Mouse (Mus musculus) embryonic facial prominence, embryonic 14.5 days (tissue): ENCODE measurements at regions not wholly inside any gene's neighbourhood (a gene's known extent, or its start where the extent isn't known, plus 50 kb on each side); places are given as distances from the start of the nearest gene placed in this dataset.

Experiments
- ATAC-seq: fragments of 200-750 bp; cut with Nextera tagmentation; 2 replicates; pipeline ENCODE4 v1.8.0; 2017; ENCODE audit warnings: low read depth, moderate number of reproducible peaks, moderate TSS enrichment
- DNase-seq: peaks from one replicate; pipeline ENCODE4 v3.0.0-alpha.2; 2015; ENCODE audit warnings: low spot score
- H3K27ac ChIP-seq: fragments of 300-500 bp; sonication (generic); replicated peaks from 2 replicates; pipeline ENCODE4 v1.5.1; 2014; ENCODE audit warnings: low read depth, mild to moderate bottlenecking, low read length, moderate library complexity
- H3K27me3 ChIP-seq: fragments of 300-500 bp; sonication (generic); replicated peaks from 2 replicates; pipeline ENCODE4 v1.6.1; 2014; ENCODE audit warnings: low read length; ENCODE audit not compliant: control insufficient read depth, insufficient read depth
- H3K36me3 ChIP-seq: fragments of 300-500 bp; sonication (generic); 2 replicates; pipeline ENCODE4 v1.6.1; 2014; ENCODE audit warnings: low read length, mixed read lengths; ENCODE audit not compliant: control insufficient read depth, insufficient read depth
- H3K4me1 ChIP-seq: fragments of 300-500 bp; sonication (generic); 2 replicates; pipeline ENCODE4 v1.6.1; 2014; ENCODE audit warnings: antibody characterized with exemption, low read length; ENCODE audit not compliant: control insufficient read depth, insufficient read depth
- H3K4me2 ChIP-seq: fragments of 300-500 bp; sonication (generic); 2 replicates; pipeline ENCODE4 v1.6.1; 2014; ENCODE audit warnings: low read depth, mild to moderate bottlenecking, low read length, moderate library complexity, mixed read lengths
- H3K4me3 ChIP-seq: fragments of 300-500 bp; sonication (generic); 2 replicates; pipeline ENCODE4 v1.5.1; 2014; ENCODE audit warnings: low read depth, mild to moderate bottlenecking, low read length
- H3K9ac ChIP-seq: fragments of 300-500 bp; sonication (generic); 2 replicates; pipeline ENCODE4 v1.6.1; 2014; ENCODE audit warnings: low read depth, mild to moderate bottlenecking, low read length, moderate library complexity, mixed read lengths
- H3K9me3 ChIP-seq: fragments of 300-500 bp; sonication (generic); 2 replicates; pipeline ENCODE4 v1.6.1; 2016; ENCODE audit warnings: low read length; ENCODE audit not compliant: control insufficient read depth
- WGBS: fragments of 180-500 bp; shearing (Covaris S2); extraction: QIAGEN DNeasy Blood & Tissue Kit; methylation state at CpG from one replicate; pipeline ENCODE4 v1.1.7; 2014; 5-methylcytosine and 5-hydroxymethylcytosine counted together

DNA sequence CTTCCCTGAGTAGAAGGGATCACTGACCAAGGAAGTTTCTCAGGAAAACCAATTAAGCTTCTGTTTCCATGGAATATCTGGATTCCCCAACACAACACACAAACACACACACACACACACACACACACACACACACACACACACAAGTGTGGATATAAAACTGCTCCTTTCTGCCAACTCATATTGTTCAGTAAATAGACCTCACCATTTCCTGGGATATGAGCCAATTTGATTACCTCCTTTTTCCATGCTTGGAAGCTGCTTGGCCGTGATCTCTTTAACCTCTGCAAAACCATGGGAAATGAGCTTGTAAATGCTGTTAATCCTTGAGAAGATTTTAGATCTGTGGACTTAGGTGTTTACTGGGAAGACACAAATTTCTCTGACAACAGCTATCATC, 272.4 kb downstream of the Trib2 start:
- no peak overlapping the region for H3K4me3 ChIP-seq
- no peak overlapping the region for H3K27ac ChIP-seq
- no peaks in the 10 kb centered on the region for H3K36me3 ChIP-seq
- H3K4me1 ChIP-seq: no peaks in the 10 kb centered on the region
- H3K4me2 ChIP-seq: no peak overlapping the region
- no peaks in the 10 kb centered on the region for H3K27me3 ChIP-seq
- no peak overlapping the region for H3K9ac ChIP-seq
- no peak for ATAC-seq
- 54% methylated on average over 1 of the region's 1 CpGs for WGBS
- peak; percentile 50 for DNase-seq
- no peaks in the 10 kb centered on the region for H3K9me3 ChIP-seq

- Histone ChIP-seq H3K27ac (no peak overlapping the region), H3K27me3 (no peaks in the 10 kb centered on the region), H3K9ac (no peak overlapping the region), H3K36me3 (no peaks in the 10 kb centered on the region), H3K4me1 (no peaks in the 10 kb centered on the region), H3K4me2 (no peak overlapping the region), H3K9me3 (no peaks in the 10 kb centered on the region), H3K4me3 (no peak overlapping the region)
- DNase-seq (no peak), ATAC-seq (no peak)
- WGBS: 60% methylated on average over 2 of the region's 2 CpGs
Observed at GRCm38 (mm10) chr12:15542486-15542885, 274.2 kb downstream of the Trib2 start.

DNA sequence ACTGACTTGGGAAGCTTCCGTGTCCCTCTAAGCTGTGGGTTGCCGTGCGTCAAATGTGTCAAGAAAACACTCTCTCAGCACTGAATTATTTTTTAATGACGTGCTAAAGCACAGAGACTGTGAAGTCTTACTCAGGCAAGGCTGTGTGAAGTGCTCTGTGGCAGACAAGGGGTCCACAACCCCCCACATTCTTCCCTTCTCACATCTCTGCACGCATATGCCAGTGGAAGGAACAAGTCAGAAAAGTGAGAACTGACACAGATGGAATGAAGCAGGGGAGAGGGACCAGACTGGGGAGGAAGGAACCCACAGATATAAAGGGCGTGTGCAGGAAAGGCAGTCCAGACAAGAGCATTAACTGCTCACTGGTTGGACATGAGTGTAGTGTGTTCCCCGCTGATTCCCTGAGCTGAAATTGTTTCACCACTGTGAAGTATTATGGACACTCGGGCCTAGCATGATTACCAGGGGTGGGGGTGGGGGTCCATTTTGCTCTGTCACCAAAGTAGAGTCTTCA, 279.8 kb downstream of the Trib2 start:
- ATAC-seq (no peak), DNase-seq (no peak)
- 65% methylated on average over 8 of the region's 8 CpGs for WGBS

DNA sequence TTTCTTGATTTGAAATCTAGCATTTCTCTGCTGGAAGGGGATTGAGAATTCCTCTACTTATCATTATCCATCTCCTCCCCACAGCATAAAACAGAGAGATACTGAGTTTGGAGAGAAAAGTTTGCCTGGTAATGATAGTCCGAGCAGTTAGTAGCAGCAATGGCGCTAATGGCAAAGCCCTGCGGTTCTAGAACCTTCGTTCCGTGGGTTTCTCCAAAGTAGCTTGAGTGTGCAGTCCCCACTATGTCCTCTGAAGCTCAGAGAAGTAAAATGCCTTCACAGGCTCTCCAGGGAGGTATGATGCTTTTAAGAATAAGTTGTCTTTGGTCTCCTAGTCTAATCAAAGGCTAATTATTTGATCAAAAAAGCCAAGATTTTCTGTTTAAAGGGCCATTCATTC, 280.5 kb downstream of the Trib2 start:
- DNase-seq (no peak), ATAC-seq (no peak)
- H3K4me1 ChIP-seq: peaks cover 2% of the 10 kb centered on the region
- 89% methylated on average over 5 of the region's 5 CpGs for WGBS
- no peak overlapping the region for H3K4me3 ChIP-seq
- H3K4me2 ChIP-seq: no peak overlapping the region
- H3K9me3 ChIP-seq: no peaks in the 10 kb centered on the region
- H3K9ac ChIP-seq: no peak overlapping the region
- H3K27me3 ChIP-seq: no peaks in the 10 kb centered on the region
- H3K27ac ChIP-seq: no peak overlapping the region
- H3K36me3 ChIP-seq: no peaks in the 10 kb centered on the region

More for the DNA sequence above, 279.8 kb downstream of the Trib2 start:
- no peak overlapping the region for H3K27ac ChIP-seq
- H3K4me1 ChIP-seq: no peaks in the 10 kb centered on the region
- no peak overlapping the region for H3K4me2 ChIP-seq
- no peaks in the 10 kb centered on the region for H3K27me3 ChIP-seq
- no peak overlapping the region for H3K4me3 ChIP-seq
- no peaks in the 10 kb centered on the region for H3K9me3 ChIP-seq
- H3K9ac ChIP-seq: no peak overlapping the region
- no peaks in the 10 kb centered on the region for H3K36me3 ChIP-seq

- no peak overlapping the region for H3K9ac ChIP-seq
- no peaks in the 10 kb centered on the region for H3K27me3 ChIP-seq
- H3K4me3 ChIP-seq: no peak overlapping the region
- H3K27ac ChIP-seq: no peak overlapping the region
- H3K4me2 ChIP-seq: no peak overlapping the region
- whole genome bisulfite sequencing: 2% methylated on average over 6 of the region's 6 CpGs
- DNase-seq: peak; percentile 91
- no peaks in the 10 kb centered on the region for H3K36me3 ChIP-seq
- ATAC-seq: peak; percentile 67; the same call in 1 of the 2 replicates
- H3K4me1 ChIP-seq: peaks cover 7% of the 10 kb centered on the region
- no peaks in the 10 kb centered on the region for H3K9me3 ChIP-seq
Observed at GRCm38 (mm10) chr12:15535822-15536221, 280.9 kb downstream of the Trib2 start.

- DNase-seq (no peak), ATAC-seq (no peak)
- Histone ChIP-seq H3K9ac (no peak overlapping the region), H3K36me3 (no peaks in the 10 kb centered on the region), H3K4me1 (no peaks in the 10 kb centered on the region), H3K27ac (no peak overlapping the region), H3K9me3 (no peaks in the 10 kb centered on the region), H3K4me2 (no peak overlapping the region), H3K4me3 (no peak overlapping the region), H3K27me3 (no peaks in the 10 kb centered on the region)
- WGBS: 44% methylated on average over 4 of the region's 4 CpGs
Observed at GRCm38 (mm10) chr12:15520783-15521407, 295.8 kb downstream of the Trib2 start.

DNA sequence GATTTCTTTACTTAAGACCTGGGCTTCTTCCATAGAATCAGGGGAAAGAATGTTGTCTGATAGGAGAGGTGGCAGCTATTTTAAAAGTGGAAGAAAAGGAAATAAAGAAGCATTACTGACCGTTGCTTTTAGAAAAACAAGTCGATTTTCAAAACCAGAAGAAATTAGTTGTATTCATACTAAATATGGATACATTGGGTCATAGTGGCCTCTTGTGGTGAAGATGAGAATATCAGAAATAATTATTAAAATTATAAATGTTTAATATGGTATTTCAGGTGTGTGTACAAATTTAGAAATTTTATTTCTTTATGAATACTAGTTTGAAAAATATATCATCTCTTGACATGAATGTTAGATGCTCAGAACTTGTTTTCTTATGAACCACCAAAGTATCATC, 304.7 kb downstream of the Trib2 start:
- Histone ChIP-seq H3K9me3 (no peaks in the 10 kb centered on the region), H3K4me2 (no peak overlapping the region), H3K9ac (no peak overlapping the region), H3K27ac (no peak overlapping the region), H3K4me3 (no peak overlapping the region), H3K27me3 (no peaks in the 10 kb centered on the region), H3K4me1 (no peaks in the 10 kb centered on the region), H3K36me3 (no peaks in the 10 kb centered on the region)
- DNase-seq (no peak), ATAC-seq (no peak)
- 44% methylated on average over 2 of the region's 2 CpGs for WGBS

GRCm38 (mm10) chr12:15507576-15507975, 309.1 kb downstream of the Trib2 start:
- no peak for ATAC-seq
- H3K9me3 ChIP-seq: no peaks in the 10 kb centered on the region
- peak; percentile 73 for DNase-seq
- WGBS: 22% methylated on average over 7 of the region's 7 CpGs
- H3K4me3 ChIP-seq: no peak overlapping the region
- H3K36me3 ChIP-seq: no peaks in the 10 kb centered on the region
- H3K4me2 ChIP-seq: no peak overlapping the region
- no peak overlapping the region for H3K9ac ChIP-seq
- H3K27ac ChIP-seq: no peak overlapping the region
- H3K4me1 ChIP-seq: no peaks in the 10 kb centered on the region
- H3K27me3 ChIP-seq: no peaks in the 10 kb centered on the region

DNA sequence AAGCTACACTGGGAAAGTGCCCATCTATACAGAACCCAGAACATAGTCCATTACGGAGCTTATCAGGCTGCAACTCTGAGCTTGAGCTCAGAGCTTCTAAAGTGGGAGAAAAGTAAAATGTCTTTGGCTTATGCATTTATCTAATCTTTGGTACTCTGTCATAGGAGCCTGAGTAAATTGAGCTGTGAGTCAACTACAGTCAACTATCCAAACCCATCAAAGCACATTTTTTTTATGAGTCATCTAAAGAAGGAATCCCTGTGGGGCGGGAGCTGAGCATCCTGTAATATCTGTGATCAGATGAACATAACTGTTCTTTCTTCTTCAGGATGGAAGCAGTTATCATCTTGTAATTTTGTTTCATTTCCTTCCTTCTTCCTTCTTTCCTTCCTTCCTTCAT, 323.1 kb downstream of the Trib2 start:
- Histone ChIP-seq H3K27ac (no peak overlapping the region), H3K9ac (no peak overlapping the region), H3K4me3 (no peak overlapping the region), H3K27me3 (no peaks in the 10 kb centered on the region), H3K9me3 (no peaks in the 10 kb centered on the region), H3K4me1 (no peaks in the 10 kb centered on the region), H3K36me3 (no peaks in the 10 kb centered on the region), H3K4me2 (no peak overlapping the region)
- ATAC-seq (no peak), DNase-seq (no peak)
- 89% methylated on average over 2 of the region's 2 CpGs for WGBS
